Mouse (Mus musculus) liver, embryonic 14.5 days (tissue): Measurements from ENCODE around the gene Iqsec1.

ENCODE experiments used
- CTCF ChIP-seq: IDR thresholded peaks from 2 replicates; pipeline ENCODE4 v1.5.1; 2016; ENCODE audit warnings: antibody characterized with exemption, low read depth, control low read depth
- EP300 ChIP-seq: IDR thresholded peaks from 2 replicates; pipeline ENCODE4 v1.6.1; 2016; ENCODE audit warnings: antibody characterized with exemption, low read depth

GRCm38 (mm10) chr6:90741717-90742116 is 246.8 kb downstream of the Iqsec1 start:
- TF ChIP-seq CTCF (no peak), EP300 (no peak)
